ENCODE assay signal across 9 mouse cellular contexts in genomic region chr7:36133658-36134143, GRCm38 (mm10).
A peak's percentile ranks its signal among the peaks of the same experiment; 100 is the strongest.
DNase-seq lines count a peak whose midpoint lies in the region; ATAC-seq and TF ChIP-seq lines count a peak whose summit lies in the region.
"Had no signal": no experiment of that assay in that cellular context is flagged by ENCODE, and none has a peak within 500 bp of the region (broad histone marks: within the 10 kb centered on the region; RNA-seq: fewer than 3 reads in every experiment).

No protein-coding gene starts in this region.

- no peak for TF ChIP-seq CTCF in kidney, adult 2 months (conservative IDR thresholded peaks at IDR 0.05; ENCODE audit: insufficient read depth, insufficient read length, low read depth, low read length)

- H3K4me3 ChIP-seq in forebrain, embryonic 12.5 days (replicated peaks), result no peak overlapping the region
- H3K4me3 ChIP-seq in kidney, adult 2 months (ENCODE audit: insufficient read depth, low read depth, low read length), result no peak overlapping the region
- H3K4me3 ChIP-seq in midbrain, embryonic 10.5 days, result no peak overlapping the region
- H3K4me3 ChIP-seq: erythroblast, embryonic 14.5 days had no signal

- H3K36me3 ChIP-seq in forebrain, embryonic 12.5 days (replicated peaks), result no peaks in the 10 kb centered on the region
- no peaks in the 10 kb centered on the region for H3K36me3 ChIP-seq in kidney, adult 2 months (ENCODE audit: control insufficient read depth, insufficient read depth, low read length)
- no peaks in the 10 kb centered on the region for H3K36me3 ChIP-seq in midbrain, embryonic 10.5 days

- 0 out of 2 replicates have a peak overlapping the region, but pooled peaks have one; percentile 10 for H3K4me2 ChIP-seq in forebrain, embryonic 12.5 days

- TF ChIP-seq POLR2A in kidney, adult 2 months (IDR thresholded peaks at IDR 0.05; ENCODE audit: low read depth, low read length), result no peak

- WGBS in forebrain, embryonic 12.5 days, result 3% methylated on average over 8 of the region's 8 CpGs
- 9% methylated on average over 8 of the region's 8 CpGs for WGBS in kidney, adult 2 months
- 12% methylated on average over 8 of the region's 8 CpGs for WGBS in midbrain, embryonic 10.5 days

- DNase-seq in layer of hippocampus, postnatal 14 days (ENCODE audit: low spot score in 2 of 2), result peak; percentile 7 to 9
- DNase-seq in layer of hippocampus, adult 9-11 months, result no peak
- DNase-seq in kidney, adult 2 months, result peak; percentile 53
- peak; percentile 26 for DNase-seq in midbrain, embryonic 10.5 days (ENCODE audit: low spot score)
- no peak for DNase-seq in adipocyte (ENCODE audit: low spot score)
- DNase-seq in cerebellum, postnatal 25 days, result no peak
- DNase-seq in thymus, adult 18-20 months, result no peak

- 0 out of 2 replicates have a peak, but pooled peaks cover 4% of the 10 kb centered on the region for H3K27me3 ChIP-seq in forebrain, embryonic 12.5 days
- H3K27me3 ChIP-seq in kidney, adult 2 months (replicated peaks; ENCODE audit: control insufficient read depth, insufficient read depth, low read length), result no peaks in the 10 kb centered on the region
- no peaks in the 10 kb centered on the region for H3K27me3 ChIP-seq in midbrain, embryonic 10.5 days (ENCODE audit: low read depth, poor library complexity, severe bottlenecking)

- peaks cover 42% of the 10 kb centered on the region for H3K4me1 ChIP-seq in forebrain, embryonic 12.5 days
- no peaks in the 10 kb centered on the region for H3K4me1 ChIP-seq in kidney, adult 2 months (ENCODE audit: control insufficient read depth, insufficient read depth, low read length)
- H3K4me1 ChIP-seq in midbrain, embryonic 10.5 days, result peaks cover 26% of the 10 kb centered on the region

- no peaks in the 10 kb centered on the region for H3K9me3 ChIP-seq in forebrain, embryonic 12.5 days
- H3K9me3 ChIP-seq in midbrain, embryonic 10.5 days (replicated peaks), result no peaks in the 10 kb centered on the region

- peak overlapping the region; percentile 73; the same call in 1 of the 2 replicates for H3K27ac ChIP-seq in forebrain, embryonic 12.5 days
- H3K27ac ChIP-seq in kidney, adult 2 months (ENCODE audit: insufficient read depth, low read depth, low read length), result no peak overlapping the region
- peak overlapping the region; percentile 65 for H3K27ac ChIP-seq in midbrain, embryonic 10.5 days (replicated peaks)

- peak; percentile 78 for ATAC-seq in forebrain, embryonic 12.5 days (ENCODE audit: low FRiP score)

- no peak overlapping the region for H3K9ac ChIP-seq in forebrain, embryonic 12.5 days

Comparison
In these comparisons a context has a peak if more than half of its experiments do, and no peak if none do; other contexts are left out.
1. DNase-seq: peak in layer of hippocampus, postnatal 14 days (2 of 2), kidney, adult 2 months (single experiment) and midbrain, embryonic 10.5 days (single experiment); none in layer of hippocampus, adult 9-11 months (single experiment), adipocyte (single experiment), cerebellum, postnatal 25 days (0 of 2) and thymus, adult 18-20 months (0 of 2).